Mouse (Mus musculus) cerebellum, adult 11-12 months (tissue): Measurements from ENCODE around the gene Enox1.

Source experiments
- DNase-seq: peaks from one replicate; pipeline ENCODE4 v3.0.0; 2022

Enox1 gene

GRCm38 (mm10) chr14:77280454-77280853, 123.9 kb downstream of the Enox1 start:
- no peak for DNase-seq

GRCm38 (mm10) chr14:77280893-77281292, 124.3 kb downstream of the Enox1 start:
- no peak for DNase-seq

- DNase-seq = no peak
Measured at GRCm38 (mm10) chr14:77283939-77284338, 127.4 kb downstream of the Enox1 start.

GRCm38 (mm10) chr14:77285453-77285852, 128.9 kb downstream of the Enox1 start:
- DNase-seq = no peak

GRCm38 (mm10) chr14:77291756-77292155, 135.2 kb downstream of the Enox1 start:
- DNase-seq = no peak

- no peak for DNase-seq
Measured at GRCm38 (mm10) chr14:77297039-77297438, 140.5 kb downstream of the Enox1 start.

GRCm38 (mm10) chr14:77298327-77298726, 141.8 kb downstream of the Enox1 start:
- DNase-seq = no peak

- peak; percentile 26 for DNase-seq
Measured at GRCm38 (mm10) chr14:77309571-77309970, 153.0 kb downstream of the Enox1 start.

GRCm38 (mm10) chr14:77311456-77311855, 154.9 kb downstream of the Enox1 start:
- DNase-seq = no peak

GRCm38 (mm10) chr14:77319396-77319795, 162.8 kb downstream of the Enox1 start:
- DNase-seq = no peak

- DNase-seq = no peak
Measured at GRCm38 (mm10) chr14:77324348-77324747, 167.8 kb downstream of the Enox1 start.

GRCm38 (mm10) chr14:77327693-77328092, 171.1 kb downstream of the Enox1 start:
- DNase-seq = no peak

GRCm38 (mm10) chr14:77329791-77330190, 173.2 kb downstream of the Enox1 start:
- DNase-seq = no peak

- DNase-seq = no peak
Measured at GRCm38 (mm10) chr14:77343662-77344340, 187.2 kb downstream of the Enox1 start.

GRCm38 (mm10) chr14:77346296-77346695, 189.7 kb downstream of the Enox1 start:
- no peak for DNase-seq

GRCm38 (mm10) chr14:77351803-77352352, 195.3 kb downstream of the Enox1 start:
- DNase-seq = no peak

GRCm38 (mm10) chr14:77362662-77363061, 206.1 kb downstream of the Enox1 start:
- no peak for DNase-seq

- DNase-seq = no peak
Measured at GRCm38 (mm10) chr14:77368411-77368810, 211.8 kb downstream of the Enox1 start.

- DNase-seq = no peak
Measured at GRCm38 (mm10) chr14:77369070-77369469, 212.5 kb downstream of the Enox1 start.

GRCm38 (mm10) chr14:77370521-77370920, 214.0 kb downstream of the Enox1 start:
- no peak for DNase-seq

- no peak for DNase-seq
Measured at GRCm38 (mm10) chr14:77371977-77372376, 215.4 kb downstream of the Enox1 start.

- no peak for DNase-seq
Measured at GRCm38 (mm10) chr14:77373119-77373518, 216.6 kb downstream of the Enox1 start.

- no peak for DNase-seq
Measured at GRCm38 (mm10) chr14:77375054-77375453, 218.5 kb downstream of the Enox1 start.

GRCm38 (mm10) chr14:77375618-77376017, 219.1 kb downstream of the Enox1 start:
- DNase-seq = no peak

- DNase-seq = no peak
Measured at GRCm38 (mm10) chr14:77376731-77377130, 220.2 kb downstream of the Enox1 start.
